Mouse (Mus musculus): Measurements from ENCODE around the gene Apoc3.

DNA sequence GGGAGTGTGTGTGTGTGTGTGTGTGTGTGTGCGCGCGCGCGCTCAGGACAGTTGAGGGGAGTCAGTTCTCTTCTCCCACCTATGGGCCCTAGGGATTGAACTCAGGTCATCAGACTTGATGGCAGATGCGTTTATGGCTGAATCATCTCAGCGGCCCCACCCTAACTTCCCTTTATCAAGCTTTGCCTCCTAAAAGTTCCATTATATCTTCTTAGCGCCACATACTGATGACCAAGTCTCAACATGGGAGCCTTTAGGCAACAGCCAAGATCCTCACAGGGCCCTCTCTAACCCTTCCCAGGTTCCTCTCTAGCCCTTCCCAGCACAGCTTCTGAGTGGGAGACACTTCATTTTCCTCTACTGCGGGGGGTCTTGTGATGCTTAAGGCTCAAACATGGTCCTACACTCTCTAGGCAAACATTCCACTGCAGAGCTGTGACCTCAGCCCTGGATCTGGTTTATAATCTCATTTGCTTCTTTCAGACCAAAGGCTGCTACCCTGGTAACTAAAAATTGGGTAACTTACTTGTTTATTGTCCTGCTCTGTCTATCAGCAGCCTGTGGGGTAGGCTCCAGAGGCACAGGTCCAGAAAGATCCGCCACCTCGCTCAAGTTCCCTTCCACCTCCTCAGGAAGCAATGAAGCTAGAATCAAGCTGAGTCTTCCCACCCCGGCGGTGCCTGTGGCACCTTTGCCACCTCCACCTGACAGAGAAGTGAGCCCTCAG lies 18.5 kb downstream of the Apoc3 start:
- no peak for TF ChIP-seq CTCF (IDR thresholded peaks at IDR 0.05; ENCODE audit: low read depth)
- TF ChIP-seq EP300 (IDR thresholded peaks at IDR 0.05; ENCODE audit: low read depth): no peak
